Mouse (Mus musculus) gastrocnemius, adult 8-10 months (tissue): ENCODE data around the gene Tfb1m. TPM values are rescaled to one million over a fixed set of nuclear protein-coding genes. Genes with fewer than 3 reads are reported as not detected.
A peak's percentile ranks its signal among the peaks of the same experiment; 100 is the strongest.

Experiments used
- DNase-seq, 2 experiments: peaks; one replicate each; pipeline ENCODE4 v3.0.0; 2022; ENCODE audit warnings: low spot score in 2 of 2
- total RNA-seq, 4 experiments: library from RNA; stranded (reverse); gene quantifications; 2 replicates each; pipeline ENCODE4 v1.2.4; 2022

The Tfb1m gene
- 10 to 100 TPM in 1 of 4 experiments, 1 to 10 TPM in 3; 7.8 to 10.4 (median 8.6) TPM for total RNA-seq

GRCm38 (mm10) chr17:3557331-3558311 is at the start of gene Tfb1m:
Gene Tfb1m (minus strand): TSS chr17:3557781.
- DNase-seq: peak; percentile 95 to 96

GRCm38 (mm10) chr17:3602954-3603672 is 45.5 kb upstream of the Tfb1m start:
- no peak for DNase-seq

GRCm38 (mm10) chr17:3598393-3598792 is 40.8 kb upstream of the Tfb1m start:
- DNase-seq: no peak

- DNase-seq: no peak
Measured at GRCm38 (mm10) chr17:3597866-3598265, 40.3 kb upstream of the Tfb1m start.

- no peak for DNase-seq
Measured at GRCm38 (mm10) chr17:3597130-3597529, 39.5 kb upstream of the Tfb1m start.

- DNase-seq: peak; percentile 6 to 11
Measured at GRCm38 (mm10) chr17:3570876-3571275, 13.3 kb upstream of the Tfb1m start.

- DNase-seq: no peak
Measured at GRCm38 (mm10) chr17:3562405-3562804, 4.8 kb upstream of the Tfb1m start.

- DNase-seq: no peak
Measured at GRCm38 (mm10) chr17:3560534-3560933, 3.0 kb upstream of the Tfb1m start.

- DNase-seq: peak in 1 of 2 experiments; percentile 4
Measured at GRCm38 (mm10) chr17:3558356-3558870, 832 bp upstream of the Tfb1m start.

GRCm38 (mm10) chr17:3556251-3556650 is 1.3 kb downstream of the Tfb1m start:
- DNase-seq: no peak

- no peak for DNase-seq
Measured at GRCm38 (mm10) chr17:3547725-3548124, 9.9 kb downstream of the Tfb1m start.

GRCm38 (mm10) chr17:3541033-3541432 is 16.5 kb downstream of the Tfb1m start:
- DNase-seq: no peak

- no peak for DNase-seq
Measured at GRCm38 (mm10) chr17:3540304-3540703, 17.3 kb downstream of the Tfb1m start.

GRCm38 (mm10) chr17:3533425-3533824 is 24.2 kb downstream of the Tfb1m start:
- no peak for DNase-seq

GRCm38 (mm10) chr17:3532254-3532653 is 25.3 kb downstream of the Tfb1m start, which contains the start of gene Cldn20:
Gene Cldn20 (plus strand): TSS chr17:3532554.
- no peak for DNase-seq

GRCm38 (mm10) chr17:3531641-3532040 is 25.9 kb downstream of the Tfb1m start:
- DNase-seq: no peak

GRCm38 (mm10) chr17:3530549-3530948 is 27.0 kb downstream of the Tfb1m start:
- no peak for DNase-seq

GRCm38 (mm10) chr17:3529523-3529922 is 28.1 kb downstream of the Tfb1m start:
- no peak for DNase-seq

GRCm38 (mm10) chr17:3527841-3528471 is 29.6 kb downstream of the Tfb1m start:
- DNase-seq: no peak

- DNase-seq: no peak
Measured at GRCm38 (mm10) chr17:3520344-3520743, 37.2 kb downstream of the Tfb1m start.

GRCm38 (mm10) chr17:3516406-3516805 is 41.2 kb downstream of the Tfb1m start:
- DNase-seq: no peak
